ENCODE assay signal across 11 mouse cellular contexts in genomic region chr15:89141443-89141842, GRCm38 (mm10). TPM values are rescaled to one million over a fixed set of nuclear protein-coding genes. Genes with fewer than 3 reads are reported as not detected.
DNase-seq lines count a peak whose midpoint lies in the region; ATAC-seq and TF ChIP-seq lines count a peak whose summit lies in the region.
"Had no signal": no experiment of that assay in that cellular context is flagged by ENCODE, and none has a peak within 500 bp of the region (broad histone marks: within the 10 kb centered on the region; RNA-seq: fewer than 3 reads in every experiment).

No protein-coding gene starts in this region.

- no peak for TF ChIP-seq CTCF in gastrocnemius, adult 2 months (IDR thresholded peaks at IDR 0.05)

- peak; percentile 73 for DNase-seq in gastrocnemius, adult 2 months
- DNase-seq in gastrocnemius, postnatal 10 days = no peak
- no peak for DNase-seq in kidney, postnatal 36 days
- DNase-seq in embryonic facial prominence, embryonic 10.5 days (ENCODE audit: low spot score) = peak; percentile 38
- no peak for DNase-seq in adrenal gland, postnatal 14 days
- no peak for DNase-seq in left cerebral cortex, postnatal 10 days (ENCODE audit: extremely low spot score in 1 of 2, low spot score in 2 of 2)
- DNase-seq: spleen, adult 18-20 months; thymus, adult 18-20 months had no signal

- peak overlapping the region; percentile 96 for H3K4me3 ChIP-seq in gastrocnemius, adult 2 months
- H3K4me3 ChIP-seq in kidney, embryonic 15.5 days (replicated peaks) = peak overlapping the region; percentile 61; the same call in 1 of the 2 replicates
- peak overlapping the region; percentile 79 for H3K4me3 ChIP-seq in embryonic facial prominence, embryonic 10.5 days
- H3K4me3 ChIP-seq in limb, embryonic 12.5 days (replicated peaks) = no peak overlapping the region

- no peak overlapping the region for H3K9ac ChIP-seq in kidney, embryonic 15.5 days
- no peak overlapping the region; the same call in 1 of the 2 replicates for H3K9ac ChIP-seq in limb, embryonic 12.5 days (replicated peaks)

- H3K9me3 ChIP-seq in kidney, embryonic 15.5 days (replicated peaks) = no peaks in the 10 kb centered on the region
- H3K9me3 ChIP-seq in embryonic facial prominence, embryonic 10.5 days = no peaks in the 10 kb centered on the region
- no peaks in the 10 kb centered on the region for H3K9me3 ChIP-seq in limb, embryonic 12.5 days

- H3K36me3 ChIP-seq in kidney, embryonic 15.5 days = 0 out of 2 replicates have a peak, but pooled peaks cover 4% of the 10 kb centered on the region
- H3K36me3 ChIP-seq in embryonic facial prominence, embryonic 10.5 days (replicated peaks) = peaks cover 33% of the 10 kb centered on the region
- no peaks in the 10 kb centered on the region; the same call in 1 of the 2 replicates for H3K36me3 ChIP-seq in limb, embryonic 12.5 days

- peak overlapping the region; percentile 99 for H3K27ac ChIP-seq in gastrocnemius, adult 2 months
- peak overlapping the region; percentile 75 for H3K27ac ChIP-seq in kidney, embryonic 15.5 days
- H3K27ac ChIP-seq in embryonic facial prominence, embryonic 10.5 days (replicated peaks) = 0 out of 2 replicates have a peak overlapping the region, but pooled peaks have one; percentile 83
- H3K27ac ChIP-seq in limb, embryonic 12.5 days = no peak overlapping the region
- H3K27ac ChIP-seq: layer of hippocampus, adult 2 months had no signal

- peak overlapping the region; percentile 97; the same call in 1 of the 2 replicates for H3K4me2 ChIP-seq in kidney, embryonic 15.5 days
- peak overlapping the region; percentile 97 for H3K4me2 ChIP-seq in limb, embryonic 12.5 days

- 6% methylated on average over 5 of the region's 5 CpGs for WGBS in kidney, embryonic 15.5 days
- 18% methylated on average over 5 of the region's 5 CpGs for WGBS in embryonic facial prominence, embryonic 10.5 days
- WGBS in limb, embryonic 12.5 days = 12% methylated on average over 5 of the region's 5 CpGs

- H3K27me3 ChIP-seq in kidney, embryonic 15.5 days = peaks cover 63% of the 10 kb centered on the region
- H3K27me3 ChIP-seq in embryonic facial prominence, embryonic 10.5 days (replicated peaks; ENCODE audit: low read depth, poor library complexity, severe bottlenecking) = peaks cover 87% of the 10 kb centered on the region
- H3K27me3 ChIP-seq in limb, embryonic 12.5 days = peaks cover 61% of the 10 kb centered on the region

- ATAC-seq in kidney, embryonic 15.5 days (replicated peaks; ENCODE audit: low FRiP score) = 0 out of 2 replicates have a peak, but pooled peaks have one; percentile 23
- no peak for ATAC-seq in limb, embryonic 12.5 days (ENCODE audit: insufficient number of reproducible peaks, insufficient read depth, low FRiP score, low TSS enrichment, low read depth)

- intact Hi-C loops in gastrocnemius, adult 2 months (cut with DNase I) = loop anchor here (5.0 kb wide), 1 partner anchor 56 kb away; the partner anchor contains the start of gene Dennd6b
- intact Hi-C loops in left cerebral cortex, postnatal 10 days (cut with DNase I) = no loop called here

- peaks cover 49% of the 10 kb centered on the region for H3K4me1 ChIP-seq in kidney, embryonic 15.5 days
- peaks cover 56% of the 10 kb centered on the region for H3K4me1 ChIP-seq in embryonic facial prominence, embryonic 10.5 days
- H3K4me1 ChIP-seq in limb, embryonic 12.5 days (replicated peaks) = peaks cover 30% of the 10 kb centered on the region

RNA-seq across cellular contexts. Expression of gene Mapk12, which starts 0.9 kb away (rescaled TPM):
- total RNA-seq in gastrocnemius, adult 2 months (2021) = 100 to 1,000 TPM; 128 TPM
- total RNA-seq in gastrocnemius, postnatal 10 days (2021) = 10 to 100 TPM; 76.0 to 77.1 TPM
- polyA plus RNA-seq in kidney, embryonic 15.5 days (2015; fragmentation: Nextera tagmentation; extraction: Ambion mirVana) = 14.8 and 16.7 TPM in 2 replicates
- 16.6 and 19.6 TPM in 2 replicates for polyA plus RNA-seq in embryonic facial prominence, embryonic 10.5 days (2016; fragmentation: Nextera tagmentation; extraction: Ambion mirVana)
- polyA plus RNA-seq in limb, embryonic 12.5 days (2016; fragmentation: Nextera tagmentation; extraction: Ambion mirVana) = 8.9 and 9.3 TPM in 2 replicates
- 8.6 and 9.6 TPM in 2 replicates for total RNA-seq in adrenal gland, postnatal 14 days (2021)
- total RNA-seq in left cerebral cortex, postnatal 10 days (2021) = 1 to 10 TPM; 5.0 to 5.3 TPM

RNA-seq across cellular contexts. Expression of gene Mapk11, which starts 8.0 kb away (rescaled TPM):
- total RNA-seq in gastrocnemius, adult 2 months (2021) = 1 to 10 TPM; 1.0 to 1.1 TPM
- 1 to 10 TPM; 2.1 to 3.0 TPM for total RNA-seq in gastrocnemius, postnatal 10 days (2021)
- 15.4 and 16.5 TPM in 2 replicates for polyA plus RNA-seq in kidney, embryonic 15.5 days (2015; fragmentation: Nextera tagmentation; extraction: Ambion mirVana)
- polyA plus RNA-seq in embryonic facial prominence, embryonic 10.5 days (2016; fragmentation: Nextera tagmentation; extraction: Ambion mirVana) = 16.1 and 20.6 TPM in 2 replicates
- 13.6 and 14.4 TPM in 2 replicates for polyA plus RNA-seq in limb, embryonic 12.5 days (2016; fragmentation: Nextera tagmentation; extraction: Ambion mirVana)
- total RNA-seq in adrenal gland, postnatal 14 days (2021) = 5.3 and 6.4 TPM in 2 replicates
- 10 to 100 TPM; 24.7 to 28.2 TPM for total RNA-seq in left cerebral cortex, postnatal 10 days (2021)

RNA-seq across cellular contexts. Expression of gene Hdac10, which starts 12.9 kb away (rescaled TPM):
- 1 to 10 TPM; 5.9 to 6.4 TPM for total RNA-seq in gastrocnemius, adult 2 months (2021)
- total RNA-seq in gastrocnemius, postnatal 10 days (2021) = 10 to 100 TPM in 1 of 2 experiments, 1 to 10 TPM in 1; 7.6 to 10.6 TPM
- polyA plus RNA-seq in kidney, embryonic 15.5 days (2015; fragmentation: Nextera tagmentation; extraction: Ambion mirVana) = 17.8 and 19.3 TPM in 2 replicates
- 15.9 and 16.1 TPM in 2 replicates for polyA plus RNA-seq in embryonic facial prominence, embryonic 10.5 days (2016; fragmentation: Nextera tagmentation; extraction: Ambion mirVana)
- polyA plus RNA-seq in limb, embryonic 12.5 days (2016; fragmentation: Nextera tagmentation; extraction: Ambion mirVana) = 15.0 and 15.2 TPM in 2 replicates
- 11.9 and 13.2 TPM in 2 replicates for total RNA-seq in adrenal gland, postnatal 14 days (2021)
- total RNA-seq in left cerebral cortex, postnatal 10 days (2021) = 10 to 100 TPM; 18.1 to 19.3 TPM

RNA-seq across cellular contexts. Expression of gene Tubgcp6, which starts 18.5 kb away (rescaled TPM):
- total RNA-seq in gastrocnemius, adult 2 months (2021) = 1 to 10 TPM; 6.8 to 8.4 TPM
- 10 to 100 TPM in 1 of 2 experiments, 1 to 10 TPM in 1; 8.4 to 11.0 TPM for total RNA-seq in gastrocnemius, postnatal 10 days (2021)
- 13.8 and 16.0 TPM in 2 replicates for polyA plus RNA-seq in kidney, embryonic 15.5 days (2015; fragmentation: Nextera tagmentation; extraction: Ambion mirVana)
- 25.9 and 28.8 TPM in 2 replicates for polyA plus RNA-seq in embryonic facial prominence, embryonic 10.5 days (2016; fragmentation: Nextera tagmentation; extraction: Ambion mirVana)
- polyA plus RNA-seq in limb, embryonic 12.5 days (2016; fragmentation: Nextera tagmentation; extraction: Ambion mirVana) = 22.7 and 24.8 TPM in 2 replicates
- 13.3 and 15.7 TPM in 2 replicates for total RNA-seq in adrenal gland, postnatal 14 days (2021)
- total RNA-seq in left cerebral cortex, postnatal 10 days (2021) = 10 to 100 TPM; 26.3 to 30.3 TPM

RNA-seq across cellular contexts. Expression of gene Plxnb2, which starts 39.1 kb away (rescaled TPM):
- 1 to 10 TPM; 8.3 to 8.7 TPM for total RNA-seq in gastrocnemius, adult 2 months (2021)
- total RNA-seq in gastrocnemius, postnatal 10 days (2021) = 10 to 100 TPM; 28.9 to 43.0 TPM
- polyA plus RNA-seq in kidney, embryonic 15.5 days (2015; fragmentation: Nextera tagmentation; extraction: Ambion mirVana) = 138 and 160 TPM in 2 replicates
- polyA plus RNA-seq in embryonic facial prominence, embryonic 10.5 days (2016; fragmentation: Nextera tagmentation; extraction: Ambion mirVana) = 146 and 152 TPM in 2 replicates
- polyA plus RNA-seq in limb, embryonic 12.5 days (2016; fragmentation: Nextera tagmentation; extraction: Ambion mirVana) = 157 and 170 TPM in 2 replicates
- total RNA-seq in adrenal gland, postnatal 14 days (2021) = 83.2 and 110 TPM in 2 replicates
- 10 to 100 TPM; 49.0 to 52.3 TPM for total RNA-seq in left cerebral cortex, postnatal 10 days (2021)

Comparison
In these comparisons a context has a peak if more than half of its experiments do, and no peak if none do; other contexts are left out.
1. DNase-seq: peak in gastrocnemius, adult 2 months (single experiment) and embryonic facial prominence, embryonic 10.5 days (single experiment); none in gastrocnemius, postnatal 10 days (single experiment), kidney, postnatal 36 days (0 of 2), adrenal gland, postnatal 14 days (single experiment) and left cerebral cortex, postnatal 10 days (0 of 2).